Mouse (Mus musculus) heart, embryonic 11.5 days (tissue): Measurements from ENCODE around the gene Rasl11b. TPM values are rescaled to one million over a fixed set of nuclear protein-coding genes. Genes with fewer than 3 reads are reported as not detected.

Source experiments
- ATAC-seq: fragments of 200-750 bp; cut with Nextera tagmentation; replicated peaks from 2 replicates; pipeline ENCODE4 v1.8.0; 2017; ENCODE audit warnings: moderate library complexity; ENCODE audit not compliant: insufficient number of reproducible peaks, low FRiP score, low TSS enrichment
- H3K27ac ChIP-seq: fragments of 300-500 bp; sonication (generic); 2 replicates; pipeline ENCODE4 v1.5.1; 2014; ENCODE audit warnings: mild to moderate bottlenecking, low read depth, low read length
- H3K27me3 ChIP-seq: fragments of 300-500 bp; sonication (generic); 2 replicates; pipeline ENCODE4 v1.6.1; 2014; ENCODE audit warnings: mild to moderate bottlenecking, low read length, mixed read lengths; ENCODE audit not compliant: control insufficient read depth, insufficient read depth
- H3K36me3 ChIP-seq: fragments of 300-500 bp; sonication (generic); 2 replicates; pipeline ENCODE4 v1.6.1; 2014; ENCODE audit warnings: mild to moderate bottlenecking, low read length, moderate library complexity, mixed read lengths; ENCODE audit not compliant: control insufficient read depth, insufficient read depth
- H3K4me1 ChIP-seq: fragments of 300-500 bp; sonication (generic); 2 replicates; pipeline ENCODE4 v1.6.1; 2014; ENCODE audit warnings: low read length; ENCODE audit not compliant: control insufficient read depth, insufficient read depth
- H3K4me2 ChIP-seq: fragments of 300-500 bp; sonication (generic); 2 replicates; pipeline ENCODE4 v1.6.1; 2014; ENCODE audit warnings: mild to moderate bottlenecking, moderate library complexity
- H3K4me3 ChIP-seq: fragments of 300-500 bp; sonication (generic); 2 replicates; pipeline ENCODE4 v1.5.1; 2014; ENCODE audit warnings: low read depth, low read length
- H3K9ac ChIP-seq: fragments of 300-500 bp; sonication (generic); 2 replicates; pipeline ENCODE4 v1.6.1; 2014; ENCODE audit warnings: mild to moderate bottlenecking, low read depth, low read length, moderate library complexity
- H3K9me3 ChIP-seq: fragments of 300-500 bp; sonication (generic); replicated peaks from 2 replicates; pipeline ENCODE4 v1.6.1; 2016; ENCODE audit warnings: low read length; ENCODE audit not compliant: control insufficient read depth
- WGBS: fragments of 180-500 bp; shearing (Covaris S2); extraction: QIAGEN DNeasy Blood & Tissue Kit; methylation state at CpG from one replicate; pipeline ENCODE4 v1.1.7; 2014; ENCODE audit not compliant: insufficient replicate concordance; 5-methylcytosine and 5-hydroxymethylcytosine counted together
- polyA plus RNA-seq: library from polyadenylated mRNA; unstranded; fragments of >200 nt; fragmentation: Nextera tagmentation; extraction: Ambion mirVana; gene quantifications from 2 replicates; pipeline ENCODE4 v1.2.1, GENCODE M21; 2014

The Rasl11b gene
- polyA plus RNA-seq, 1 experiment from 2014 or later: 75.9 TPM

DNA sequence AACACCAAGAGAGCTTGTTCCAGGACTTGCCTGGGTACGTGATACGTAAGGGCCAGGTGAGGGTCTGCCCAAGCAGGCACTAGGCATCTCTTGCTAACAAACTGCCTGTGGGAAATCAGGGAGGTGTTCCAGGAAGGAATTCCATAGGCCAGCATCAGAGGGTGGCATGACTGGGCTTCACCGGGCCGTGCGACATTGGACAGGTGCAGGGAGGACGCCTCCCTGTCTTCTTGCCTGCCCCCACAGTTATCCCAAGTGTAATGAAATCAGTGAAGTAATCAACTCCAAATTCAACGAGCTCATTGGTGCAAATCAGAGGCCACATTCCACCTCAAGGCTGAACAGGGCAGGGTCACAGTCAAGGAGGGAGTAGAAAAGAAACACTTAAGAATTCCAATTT lies 11.6 kb downstream of the Rasl11b start:
- Histone ChIP-seq H3K27me3 (no peaks in the 10 kb centered on the region), H3K4me1 (peaks cover 51% of the 10 kb centered on the region), H3K27ac (peak overlapping the region; percentile 93), H3K9me3 (no peaks in the 10 kb centered on the region; the same call in 1 of the 2 replicates), H3K36me3 (no peaks in the 10 kb centered on the region), H3K4me2 (no peak overlapping the region), H3K9ac (peak overlapping the region; percentile 43; the same call in 1 of the 2 replicates), H3K4me3 (no peak overlapping the region)
- no peak for ATAC-seq
- WGBS: 78% methylated on average over 7 of the region's 7 CpGs

DNA sequence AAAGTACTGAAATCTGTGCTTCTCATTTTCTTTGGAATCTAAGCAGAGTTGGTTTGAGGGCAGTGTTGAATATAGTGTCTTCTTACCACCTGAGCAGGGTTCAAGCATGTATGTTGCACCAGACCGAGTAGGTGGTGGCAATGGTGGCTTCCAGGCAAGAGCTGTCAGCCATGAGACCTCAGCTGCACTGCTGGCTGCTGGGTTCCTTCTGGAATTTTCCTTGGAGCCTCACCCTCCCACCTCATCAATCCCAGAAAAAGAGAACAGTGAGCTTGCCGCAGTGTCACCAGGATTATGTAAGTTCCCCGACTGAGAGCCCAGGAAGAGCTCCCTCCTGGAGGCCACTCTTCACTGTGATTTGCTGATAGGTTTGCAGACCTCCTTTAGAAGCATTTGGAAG lies 12.1 kb downstream of the Rasl11b start:
- no peak overlapping the region for H3K9ac ChIP-seq
- H3K4me3 ChIP-seq: no peak overlapping the region
- H3K27me3 ChIP-seq: no peaks in the 10 kb centered on the region
- H3K9me3 ChIP-seq: no peaks in the 10 kb centered on the region; the same call in 1 of the 2 replicates
- ATAC-seq: no peak
- 70% methylated on average over 3 of the region's 3 CpGs for WGBS
- no peaks in the 10 kb centered on the region for H3K36me3 ChIP-seq
- 0 out of 2 replicates have a peak overlapping the region, but pooled peaks have one; percentile 29 for H3K27ac ChIP-seq
- peaks cover 48% of the 10 kb centered on the region for H3K4me1 ChIP-seq
- H3K4me2 ChIP-seq: no peak overlapping the region

DNA sequence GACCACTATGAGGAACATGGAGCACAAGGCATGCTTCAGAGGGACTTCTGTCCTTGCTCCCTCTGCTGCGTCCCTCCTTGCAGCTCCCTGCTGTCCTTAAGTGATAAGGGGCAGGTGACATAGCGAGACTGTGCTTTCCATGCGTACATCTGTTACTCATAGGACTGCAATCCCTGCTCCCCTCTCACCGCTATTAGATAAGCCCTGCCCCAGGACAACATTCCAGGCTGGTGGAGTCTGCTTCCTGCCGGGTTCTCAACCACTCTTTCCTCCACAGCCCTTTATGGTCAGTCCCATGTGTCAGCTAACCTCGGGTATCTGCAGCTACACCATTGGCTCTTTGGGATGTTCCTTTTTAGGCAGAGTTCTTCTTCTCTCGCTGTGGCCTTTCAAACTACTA lies 13.4 kb downstream of the Rasl11b start:
- Histone ChIP-seq H3K27ac (peak overlapping the region; percentile 68), H3K4me3 (no peak overlapping the region), H3K9ac (peak overlapping the region; percentile 12), H3K4me2 (no peak overlapping the region), H3K27me3 (no peaks in the 10 kb centered on the region), H3K36me3 (no peaks in the 10 kb centered on the region), H3K4me1 (peaks cover 52% of the 10 kb centered on the region), H3K9me3 (no peaks in the 10 kb centered on the region)
- 9% methylated on average over 7 of the region's 7 CpGs for WGBS
- ATAC-seq: peak; percentile 47; the same call in 1 of the 2 replicates

DNA sequence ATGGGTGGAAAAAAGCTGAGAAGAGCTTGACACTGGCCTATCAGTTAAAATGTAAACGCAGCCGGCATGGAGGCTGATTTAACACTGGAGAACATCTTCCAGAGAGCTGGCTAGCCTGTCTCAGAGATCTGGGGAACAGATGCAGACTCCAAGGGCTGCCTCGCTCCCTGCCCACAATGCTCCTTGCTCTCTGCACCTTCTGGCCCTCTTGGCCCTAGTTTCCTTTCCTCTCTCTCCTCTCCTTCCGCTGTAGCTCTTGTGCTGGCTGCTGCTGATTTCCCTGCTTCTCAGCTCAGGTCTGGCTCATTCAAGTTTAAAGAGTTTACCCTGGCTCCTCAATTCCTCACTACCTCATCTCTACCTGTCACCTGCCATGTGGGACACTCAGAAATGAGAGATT lies 14.6 kb downstream of the Rasl11b start:
- 67% methylated on average over 4 of the region's 4 CpGs for WGBS
- H3K36me3 ChIP-seq: no peaks in the 10 kb centered on the region
- ATAC-seq: no peak
- no peak overlapping the region for H3K27ac ChIP-seq
- peaks cover 52% of the 10 kb centered on the region for H3K4me1 ChIP-seq
- no peak overlapping the region for H3K4me3 ChIP-seq
- no peaks in the 10 kb centered on the region for H3K9me3 ChIP-seq
- no peak overlapping the region for H3K4me2 ChIP-seq
- H3K9ac ChIP-seq: no peak overlapping the region
- H3K27me3 ChIP-seq: no peaks in the 10 kb centered on the region

DNA sequence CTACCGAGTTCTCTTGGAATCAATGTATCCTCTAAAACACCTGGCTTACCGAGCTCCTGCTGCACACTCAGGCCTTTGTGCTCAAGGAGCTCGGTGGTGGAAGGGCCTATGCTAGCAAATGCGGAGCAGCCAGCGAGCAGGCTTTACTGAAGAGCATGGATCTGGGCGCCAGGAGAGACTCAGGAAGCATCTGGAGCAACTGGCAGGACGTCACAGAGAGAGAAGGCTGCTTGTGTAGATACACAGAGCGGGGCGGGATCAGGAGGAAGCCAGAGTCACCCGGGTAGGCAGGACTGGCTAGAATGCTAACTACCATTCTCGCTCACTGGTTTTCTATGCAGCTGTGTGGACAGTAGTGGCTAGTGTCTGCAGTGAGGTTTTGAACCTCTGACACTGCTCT lies 16.3 kb downstream of the Rasl11b start:
- Histone ChIP-seq H3K9me3 (no peaks in the 10 kb centered on the region), H3K4me2 (no peak overlapping the region), H3K9ac (0 out of 2 replicates have a peak overlapping the region, but pooled peaks have one; percentile 18), H3K27me3 (no peaks in the 10 kb centered on the region), H3K36me3 (no peaks in the 10 kb centered on the region), H3K27ac (no peak overlapping the region), H3K4me3 (no peak overlapping the region), H3K4me1 (peaks cover 43% of the 10 kb centered on the region)
- 55% methylated on average over 11 of the region's 11 CpGs for WGBS
- ATAC-seq: no peak

DNA sequence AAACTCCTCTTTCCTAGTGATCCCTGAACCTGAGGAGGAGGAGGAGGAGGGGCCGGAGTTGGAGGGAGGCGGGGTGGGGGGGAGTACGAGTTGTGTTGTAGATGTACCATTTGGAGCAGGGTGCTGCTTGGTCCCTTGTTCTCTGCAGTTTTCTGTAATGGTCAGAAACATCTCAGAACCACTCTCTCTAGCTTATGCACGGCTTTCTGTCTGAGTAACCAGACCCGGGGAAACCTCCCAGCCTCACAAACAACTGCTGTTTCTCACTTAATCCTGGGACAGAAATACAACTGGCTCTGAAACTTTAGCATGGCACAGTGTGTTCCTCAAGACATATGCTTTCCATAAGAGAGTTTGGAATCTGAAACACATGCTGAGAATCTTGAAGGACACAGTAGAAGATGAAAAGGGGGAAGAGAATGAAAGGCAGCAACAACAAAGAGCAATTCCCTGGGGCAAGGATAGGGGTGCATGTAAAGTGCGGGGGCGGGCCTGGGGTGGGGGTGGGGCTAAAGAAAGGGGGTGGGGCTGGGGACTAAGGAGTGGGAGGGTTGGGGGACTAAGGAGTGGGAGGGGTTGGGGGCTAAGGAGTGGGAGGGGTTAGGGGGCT lies 19.5 kb downstream of the Rasl11b start:
- WGBS: 17% methylated on average over 7 of the region's 7 CpGs
- Histone ChIP-seq H3K9me3 (no peaks in the 10 kb centered on the region), H3K4me2 (no peak overlapping the region), H3K4me1 (peaks cover 20% of the 10 kb centered on the region), H3K36me3 (no peaks in the 10 kb centered on the region), H3K27me3 (no peaks in the 10 kb centered on the region), H3K9ac (no peak overlapping the region), H3K27ac (no peak overlapping the region), H3K4me3 (no peak overlapping the region)
- no peak for ATAC-seq

DNA sequence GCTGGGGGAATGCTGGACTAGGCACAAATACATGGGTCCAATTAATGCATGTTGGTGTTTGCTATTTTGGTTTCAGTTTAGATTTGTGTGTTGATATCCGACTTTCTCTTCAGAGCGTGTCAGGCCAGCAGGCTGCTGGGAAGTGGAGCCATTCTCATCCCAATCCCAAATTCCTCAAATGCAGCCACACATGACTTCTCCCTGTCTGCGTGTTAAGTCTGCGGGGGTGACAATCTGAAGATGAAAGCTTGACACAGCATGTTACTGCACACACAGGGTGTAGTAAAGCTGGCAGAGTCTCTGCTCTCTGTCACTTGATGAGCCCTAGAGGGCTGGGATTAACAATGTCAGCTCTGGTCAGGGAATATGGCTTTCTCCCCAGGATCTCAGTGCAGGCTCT lies 20.0 kb downstream of the Rasl11b start:
- Histone ChIP-seq H3K27ac (no peak overlapping the region), H3K4me1 (peaks cover 20% of the 10 kb centered on the region), H3K27me3 (no peaks in the 10 kb centered on the region), H3K36me3 (no peaks in the 10 kb centered on the region), H3K4me3 (no peak overlapping the region), H3K9me3 (no peaks in the 10 kb centered on the region), H3K9ac (no peak overlapping the region), H3K4me2 (no peak overlapping the region)
- 44% methylated on average over 4 of the region's 4 CpGs for WGBS
- no peak for ATAC-seq

DNA sequence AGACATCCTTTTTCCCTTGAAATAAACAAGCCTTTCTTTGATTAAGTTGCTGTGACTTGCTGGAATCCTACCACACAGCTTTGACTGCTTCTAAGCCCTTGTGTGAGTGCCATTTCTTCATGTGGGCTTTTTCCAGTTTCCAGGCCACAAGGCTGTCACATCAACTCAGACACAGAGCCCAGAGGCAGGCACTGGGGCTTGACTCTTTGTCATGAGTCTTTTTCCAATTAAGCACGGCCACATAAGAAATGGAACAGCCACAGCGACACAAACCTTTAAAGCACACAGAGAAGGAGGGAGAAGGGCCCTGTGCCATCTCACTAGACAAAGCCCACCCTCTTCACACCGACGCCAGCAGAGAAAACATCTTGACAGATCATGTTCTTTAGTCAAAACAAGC lies 23.4 kb downstream of the Rasl11b start:
- Histone ChIP-seq H3K4me3 (no peak overlapping the region), H3K4me1 (peaks cover 6% of the 10 kb centered on the region; the same call in 1 of the 2 replicates), H3K9me3 (no peaks in the 10 kb centered on the region), H3K9ac (no peak overlapping the region), H3K4me2 (no peak overlapping the region), H3K27ac (no peak overlapping the region), H3K36me3 (no peaks in the 10 kb centered on the region), H3K27me3 (no peaks in the 10 kb centered on the region)
- no peak for ATAC-seq
- WGBS: 71% methylated on average over 4 of the region's 4 CpGs

DNA sequence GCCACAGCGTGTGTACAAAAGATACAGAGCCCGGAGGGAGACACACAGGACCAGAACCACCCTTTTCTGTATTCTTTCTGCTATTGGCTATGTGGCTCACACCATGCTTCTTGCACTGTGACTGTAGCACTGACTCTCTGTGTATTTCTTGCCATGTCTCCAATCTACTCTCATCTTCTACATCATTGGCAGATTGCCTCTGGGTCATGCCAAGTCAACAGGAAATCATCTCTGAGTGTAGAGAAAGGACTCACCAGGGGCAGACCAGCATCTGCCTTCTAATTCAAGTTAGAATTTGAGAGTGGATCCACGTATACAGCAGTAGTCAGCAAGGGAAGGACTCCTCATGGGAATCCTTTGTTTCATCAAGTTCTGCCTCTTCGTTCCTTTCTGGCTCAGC lies 27.5 kb downstream of the Rasl11b start:
- H3K4me2 ChIP-seq: no peak overlapping the region
- H3K27ac ChIP-seq: no peak overlapping the region
- no peaks in the 10 kb centered on the region for H3K9me3 ChIP-seq
- ATAC-seq: no peak
- H3K27me3 ChIP-seq: no peaks in the 10 kb centered on the region
- H3K4me3 ChIP-seq: no peak overlapping the region
- no peak overlapping the region for H3K9ac ChIP-seq
- 0 out of 2 replicates have a peak, but pooled peaks cover 2% of the 10 kb centered on the region for H3K4me1 ChIP-seq
- 85% methylated on average over 4 of the region's 4 CpGs for WGBS
- H3K36me3 ChIP-seq: no peaks in the 10 kb centered on the region
